Mouse (Mus musculus) layer of hippocampus, postnatal 10 days (tissue): ENCODE results near the gene Gm16253. TPM values are rescaled to one million over a fixed set of nuclear protein-coding genes. Genes with fewer than 3 reads are reported as not detected.

Experiments used
- DNase-seq, 2 experiments: peaks; one replicate each; pipeline ENCODE4 v3.0.0; 2021; ENCODE audit warnings: low spot score in 2 of 2
- total RNA-seq, 2 experiments: library from RNA; stranded (reverse); gene quantifications; 2 replicates each; pipeline ENCODE4 v1.2.3; 2021

Gene Gm16253
- total RNA-seq, 2 experiments from 2014 or later: not detected

DNA sequence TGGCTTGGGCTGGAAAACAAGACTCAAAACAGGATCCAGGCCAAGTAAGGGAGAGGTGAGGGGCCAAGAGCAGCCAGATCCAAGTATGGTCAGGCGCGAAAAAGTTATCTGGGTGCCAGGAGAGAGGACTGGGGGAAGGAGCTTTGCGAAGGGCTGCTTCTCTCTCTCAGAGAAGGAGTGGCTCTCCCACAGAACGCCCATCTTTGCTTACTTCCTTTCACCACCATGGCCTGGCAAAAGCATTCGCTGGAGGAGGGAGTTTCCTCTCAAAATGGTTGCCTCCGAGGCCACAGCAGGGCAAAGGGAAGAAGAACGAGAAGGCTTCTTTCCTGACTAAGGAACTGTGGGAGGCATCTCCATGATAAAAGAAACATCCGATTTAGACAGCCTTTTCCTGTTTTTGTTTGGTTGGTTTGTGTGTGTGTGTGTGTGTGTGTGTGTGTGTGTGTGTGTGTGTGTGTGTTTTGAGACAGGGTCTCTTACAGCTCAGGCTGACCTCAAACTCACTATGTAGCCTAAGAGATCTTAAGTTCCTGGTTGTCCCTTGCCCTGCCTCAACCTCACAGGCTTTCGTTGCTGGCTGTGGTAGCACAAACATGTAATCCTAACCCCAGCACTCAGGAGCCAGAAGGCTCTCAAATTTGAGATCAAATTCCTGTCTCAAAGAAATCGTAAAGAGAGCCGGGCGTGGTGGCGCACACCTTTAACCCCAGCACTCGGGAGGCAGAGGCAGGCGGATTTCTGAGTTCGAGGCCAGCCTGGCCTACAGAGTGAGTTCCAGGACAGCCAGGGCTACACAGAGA is 4.7 kb upstream of the Gm16253 start:
- DNase-seq: no peak

DNA sequence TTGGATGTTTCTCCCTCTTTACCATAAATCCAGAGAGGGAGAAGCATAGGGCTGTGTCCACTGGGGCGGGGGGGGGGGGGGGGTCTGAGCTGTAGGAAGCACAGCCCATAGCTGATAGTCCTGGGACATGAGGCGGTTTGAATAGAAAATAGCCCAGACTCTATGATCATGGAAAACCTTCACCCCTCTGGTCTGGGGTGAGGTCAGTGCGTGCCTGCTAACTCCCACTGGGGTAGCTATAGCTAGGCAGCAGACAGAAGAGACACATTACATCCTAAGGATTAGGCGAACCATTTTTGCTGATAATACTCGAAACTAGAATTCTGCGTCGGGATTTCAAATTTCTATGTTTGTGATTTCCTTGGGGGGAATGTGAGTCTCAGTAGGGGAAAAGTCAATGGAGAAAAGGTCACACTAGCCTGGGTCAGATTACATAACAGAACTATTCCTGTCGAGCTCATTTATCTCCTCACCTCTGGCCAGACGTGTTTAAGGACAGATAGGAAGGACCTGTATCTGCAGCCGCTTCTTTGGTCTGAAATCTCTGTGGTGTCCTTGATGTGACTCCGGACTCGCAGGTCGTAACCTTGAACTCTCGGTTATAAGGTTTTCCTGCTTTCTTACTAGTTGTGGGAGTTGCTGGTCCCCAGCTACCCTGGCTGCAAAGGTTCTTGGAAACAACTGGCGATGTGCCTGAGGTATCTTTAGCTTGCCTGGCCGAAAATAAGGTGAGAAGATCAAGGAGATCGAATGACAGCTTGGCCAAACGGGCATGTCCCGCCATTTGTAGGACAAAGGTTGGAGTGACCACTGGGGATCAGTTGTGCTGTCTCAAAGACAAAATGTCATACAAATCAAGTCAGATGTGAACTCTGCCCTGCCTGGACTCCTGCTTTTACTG is 2.9 kb upstream of the Gm16253 start:
- no peak for DNase-seq

DNA sequence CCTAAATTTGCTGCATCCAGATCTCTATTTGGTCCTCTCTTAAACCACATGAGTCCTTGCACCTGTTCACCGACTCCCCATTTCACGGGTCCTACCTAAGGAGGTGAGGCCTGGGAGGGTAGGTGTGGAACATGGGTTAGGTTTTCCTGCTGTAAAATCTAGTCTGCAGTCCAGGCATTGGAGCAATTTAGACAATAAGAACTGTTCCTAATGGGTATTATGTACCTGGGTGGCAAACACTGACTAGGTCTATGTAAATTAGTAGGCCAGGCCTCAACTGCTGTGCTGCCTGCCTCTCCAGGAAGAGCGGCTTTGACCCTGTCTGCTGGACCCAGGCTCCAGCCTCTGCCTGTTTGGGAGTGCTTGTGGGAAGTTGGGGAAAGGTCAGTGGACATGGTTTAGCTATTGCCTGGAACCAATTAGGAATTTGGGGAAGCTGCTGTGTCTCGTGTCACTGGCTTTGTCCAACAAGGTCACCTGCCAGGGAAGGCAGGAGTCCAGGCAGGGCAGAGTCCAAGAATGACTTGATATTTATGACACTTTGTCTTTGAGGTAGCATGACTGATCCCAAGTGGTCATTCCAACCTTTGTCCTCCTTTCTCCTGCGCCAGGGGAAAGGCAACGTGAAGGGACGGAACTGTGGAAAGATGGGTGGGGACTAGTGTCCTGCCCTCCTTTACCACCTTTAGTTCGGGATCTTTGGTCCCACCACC is 1.4 kb upstream of the Gm16253 start:
- DNase-seq: no peak

DNA sequence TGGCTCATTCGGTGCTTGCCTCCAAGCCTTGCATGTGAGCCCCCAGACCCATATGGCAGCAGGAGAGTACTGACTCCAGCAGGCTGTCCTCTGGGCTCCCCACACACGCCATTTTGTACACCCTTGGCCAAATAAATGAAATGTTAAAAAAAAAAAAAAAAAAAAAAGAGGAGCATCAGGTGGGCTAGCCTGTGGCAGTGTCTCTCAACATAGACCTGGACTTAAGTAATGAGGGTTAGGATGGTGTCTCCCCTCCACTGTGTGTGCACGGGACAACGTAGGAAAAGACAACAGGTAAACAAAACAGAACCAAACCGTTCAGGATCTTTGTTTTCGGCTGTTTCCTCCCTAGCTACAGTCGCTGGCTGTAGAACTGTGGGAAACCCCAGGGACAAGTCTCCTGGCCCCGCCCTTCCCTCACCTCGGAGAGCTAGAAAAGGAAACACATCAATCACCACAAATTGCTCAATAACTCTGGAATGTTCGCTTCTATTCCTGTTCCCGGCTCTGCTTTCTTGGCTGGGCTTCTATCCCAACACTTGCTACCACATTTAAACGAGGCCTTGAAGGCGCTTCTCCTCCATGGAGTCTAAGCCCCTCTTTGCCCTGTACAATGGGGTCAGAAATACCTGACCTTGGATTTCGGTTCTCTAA is 652 bp upstream of the Gm16253 start:
- DNase-seq: no peak

DNA sequence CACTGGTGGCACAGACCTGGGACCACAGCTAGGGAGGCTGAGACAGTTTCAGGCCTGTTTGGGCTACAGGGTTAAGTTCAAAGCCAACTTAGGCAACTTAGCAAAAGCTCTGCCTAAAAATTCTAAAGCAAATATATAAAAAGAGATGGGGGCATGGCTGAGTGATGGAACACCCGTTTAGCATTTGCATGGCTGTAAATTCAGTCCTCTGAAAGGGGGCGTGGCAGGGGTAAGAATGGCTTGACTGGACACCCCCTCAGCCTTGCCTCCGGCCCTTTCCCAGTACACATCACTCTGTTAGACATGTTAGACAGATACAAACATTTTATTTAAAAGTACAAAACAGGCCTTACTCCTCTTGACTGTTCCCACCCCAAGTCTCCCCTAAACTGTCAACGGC is 782 bp downstream of the Gm16253 start:
- DNase-seq: no peak

DNA sequence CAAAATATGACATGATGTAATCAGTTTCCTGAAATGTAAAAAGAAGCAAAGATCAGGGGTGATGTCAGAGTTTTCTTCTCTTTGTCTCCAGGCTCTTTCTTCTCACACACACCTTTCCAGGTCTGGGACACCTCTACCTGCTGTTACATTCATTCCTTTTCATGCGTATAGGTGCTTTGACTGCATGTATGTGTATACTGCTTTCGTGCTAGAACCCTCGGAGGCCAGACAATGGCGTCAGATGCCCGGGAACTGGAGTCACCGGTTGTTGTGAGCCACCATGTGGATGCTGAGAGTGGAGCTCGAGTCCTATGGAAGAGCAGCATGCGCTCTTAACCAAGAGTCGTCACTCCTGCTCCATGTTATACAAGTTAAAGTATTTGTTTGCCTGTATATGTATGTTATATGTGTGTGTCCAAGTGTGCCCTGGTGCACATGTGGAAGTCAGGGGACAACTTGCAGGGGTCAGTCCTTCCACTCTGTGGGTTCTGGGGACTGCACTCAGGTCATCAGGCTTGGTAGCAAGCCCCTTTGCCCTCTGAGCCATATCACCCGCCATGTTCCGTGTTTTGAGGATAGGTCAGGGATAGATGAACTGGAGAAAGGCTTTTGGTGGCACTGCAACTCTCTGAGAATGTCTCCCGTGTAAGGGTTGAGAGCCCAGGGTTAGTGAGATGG is 1.9 kb downstream of the Gm16253 start:
- no peak for DNase-seq

DNA sequence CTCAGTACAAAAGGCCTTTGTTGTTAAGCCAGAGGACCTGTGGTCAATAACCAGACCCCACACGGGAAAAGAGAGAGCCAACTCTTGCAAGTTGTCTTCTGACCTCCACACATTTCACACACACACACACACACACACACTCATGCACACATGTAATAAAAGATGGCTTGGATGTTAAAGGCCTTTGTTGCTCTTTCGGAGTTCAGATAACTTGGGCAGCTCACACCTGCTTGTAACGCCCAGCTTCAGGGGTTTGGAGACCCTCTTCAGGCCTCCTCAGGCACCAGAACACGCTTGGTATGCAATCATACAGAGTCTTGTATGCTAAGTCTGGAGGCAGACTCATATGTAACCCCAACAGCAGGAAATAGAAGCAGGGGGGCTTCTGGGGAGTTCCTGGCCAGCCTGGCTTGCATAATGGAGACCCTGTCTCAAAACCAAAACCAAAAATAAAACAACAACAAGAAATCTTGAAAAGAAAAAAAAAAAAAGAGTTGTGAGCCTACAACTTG is 2.5 kb downstream of the Gm16253 start:
- no peak for DNase-seq

DNA sequence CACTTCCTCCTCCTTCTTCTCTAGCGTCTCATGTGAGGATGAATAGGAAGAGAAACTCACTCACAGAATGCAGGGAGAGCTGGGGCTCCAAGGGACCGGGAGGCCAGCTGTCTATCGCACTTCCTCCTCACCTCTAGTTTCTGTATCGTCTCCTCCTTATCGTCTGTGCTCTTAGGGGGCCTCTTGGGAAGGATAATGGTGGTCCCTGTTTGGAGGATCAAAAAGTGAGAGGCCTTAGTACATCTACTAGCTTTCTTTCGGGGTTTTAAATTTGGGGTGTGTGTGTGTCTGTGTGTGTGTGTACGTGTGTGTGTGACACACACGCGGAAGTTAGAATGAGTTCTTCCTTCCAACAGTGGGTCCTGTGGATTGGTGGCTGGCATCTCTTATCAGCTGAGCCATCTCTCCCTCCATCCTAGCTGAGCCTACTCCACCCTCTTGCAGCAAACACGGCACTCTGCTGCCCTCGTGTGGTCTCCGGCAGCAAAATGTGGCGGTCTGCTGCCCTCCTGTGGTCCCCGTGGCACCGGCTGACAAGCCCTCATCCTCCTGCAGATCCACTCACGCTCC is 3.2 kb downstream of the Gm16253 start:
- peak; percentile 96 for DNase-seq

DNA sequence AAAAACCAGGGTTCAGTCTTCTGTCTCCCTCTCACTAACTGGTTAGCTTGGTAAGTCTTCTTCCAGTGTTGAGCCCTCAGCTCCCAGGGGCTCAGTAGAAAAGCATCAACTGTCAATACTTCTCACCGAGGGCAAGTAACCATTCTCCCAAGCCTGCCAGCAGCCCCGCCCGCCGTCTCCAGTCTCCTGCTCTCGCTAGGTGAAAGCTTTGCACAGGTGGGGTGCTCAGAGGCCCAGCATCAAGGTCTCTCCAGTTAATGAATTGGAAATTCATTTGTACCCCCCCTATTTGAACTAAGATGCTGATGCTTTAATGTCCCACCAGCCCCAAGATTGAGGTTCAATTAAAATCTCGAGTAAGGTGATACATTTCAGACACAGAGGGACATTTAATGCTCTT is 4.4 kb downstream of the Gm16253 start:
- no peak for DNase-seq

DNA sequence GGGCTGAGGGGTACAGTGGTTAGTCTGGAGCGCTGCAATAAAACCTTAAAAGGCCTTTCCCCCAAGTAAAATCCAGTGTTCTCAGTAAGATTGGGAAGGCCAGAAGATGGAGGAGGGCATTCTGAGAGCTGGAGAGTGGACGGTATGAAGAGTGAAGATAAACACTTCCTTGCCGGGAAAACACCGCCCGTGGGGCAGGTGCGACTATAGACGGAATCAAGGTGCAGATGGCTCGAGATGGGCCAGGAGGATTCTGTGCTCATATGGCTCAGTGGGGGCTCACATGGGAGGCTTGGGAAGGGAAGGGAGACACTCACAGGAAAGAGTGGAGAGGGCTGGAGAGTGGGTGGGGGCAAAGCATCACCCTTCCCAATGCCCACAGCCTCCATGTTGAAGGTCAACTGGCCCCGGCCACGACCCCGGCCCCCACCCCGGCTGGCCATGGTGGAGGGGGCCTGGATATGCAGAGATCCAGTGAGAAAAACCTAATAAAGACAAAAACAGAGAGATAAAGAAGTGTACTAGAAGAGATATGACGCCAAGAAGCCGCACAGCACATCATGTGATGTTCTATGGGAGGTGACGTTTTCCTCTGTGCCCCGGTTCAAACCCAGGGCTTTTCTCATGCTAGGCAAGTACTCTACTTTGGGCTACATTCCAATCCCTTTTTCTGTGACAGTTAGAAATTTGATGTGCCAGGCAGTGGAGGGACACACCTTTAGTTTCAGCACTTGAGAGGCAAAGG is 5.2 kb downstream of the Gm16253 start:
- no peak for DNase-seq

DNA sequence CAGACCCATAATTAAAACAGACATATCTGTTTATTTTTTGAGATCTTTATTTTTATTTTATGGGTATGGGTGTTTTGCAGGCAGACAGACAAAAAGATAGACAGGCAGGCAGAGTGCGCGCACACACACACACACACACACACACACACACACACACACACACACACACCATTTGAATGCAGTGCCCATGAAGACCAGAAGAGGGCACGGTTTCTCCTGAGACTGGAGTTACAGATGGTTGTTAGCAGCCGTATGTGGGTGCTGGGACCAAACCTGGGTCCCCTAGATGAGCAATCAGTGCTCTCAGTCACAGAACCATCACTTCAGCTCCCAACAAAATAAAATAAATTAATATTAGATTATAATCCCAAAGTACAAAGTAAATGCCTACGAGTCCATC is 6.6 kb downstream of the Gm16253 start:
- no peak for DNase-seq

DNA sequence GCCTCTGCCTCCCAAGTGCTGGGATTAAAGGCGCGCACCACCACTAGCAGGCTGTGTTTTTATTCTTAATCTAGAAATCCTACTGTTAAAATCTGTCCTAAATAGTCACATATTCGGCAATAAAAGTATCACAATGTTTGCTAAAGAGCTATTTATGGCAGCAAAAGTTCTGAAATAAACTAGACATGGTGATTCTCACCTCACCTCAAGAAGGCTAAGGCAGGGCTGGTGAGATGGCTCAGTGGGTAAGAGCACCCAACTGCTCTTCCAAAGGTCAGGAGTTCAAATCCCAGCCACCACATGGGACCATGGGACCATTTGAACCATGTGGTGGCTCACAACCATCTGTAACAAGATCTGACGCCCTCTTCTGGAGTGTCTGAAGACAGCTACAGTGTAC is 13.9 kb downstream of the Gm16253 start:
- DNase-seq: no peak

DNA sequence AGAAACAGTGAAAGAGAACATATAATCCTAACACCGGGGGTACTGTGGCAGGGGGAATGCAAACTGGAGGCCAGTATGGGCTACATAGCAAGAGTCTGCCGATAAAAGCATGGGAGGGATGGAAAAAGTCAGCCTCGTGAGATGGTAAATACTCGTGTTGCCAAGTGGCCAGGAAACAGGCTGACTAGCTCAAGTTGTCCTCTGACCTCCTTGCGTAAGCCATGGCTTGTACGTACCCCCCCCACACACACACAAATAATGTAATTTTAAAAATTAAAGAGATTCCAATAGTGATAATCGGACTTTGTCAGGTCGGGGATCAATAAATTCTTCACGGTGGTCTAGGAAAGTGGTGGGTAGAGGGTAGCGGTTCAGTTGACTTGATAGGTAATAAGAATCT is 16.6 kb downstream of the Gm16253 start:
- DNase-seq: no peak

DNA sequence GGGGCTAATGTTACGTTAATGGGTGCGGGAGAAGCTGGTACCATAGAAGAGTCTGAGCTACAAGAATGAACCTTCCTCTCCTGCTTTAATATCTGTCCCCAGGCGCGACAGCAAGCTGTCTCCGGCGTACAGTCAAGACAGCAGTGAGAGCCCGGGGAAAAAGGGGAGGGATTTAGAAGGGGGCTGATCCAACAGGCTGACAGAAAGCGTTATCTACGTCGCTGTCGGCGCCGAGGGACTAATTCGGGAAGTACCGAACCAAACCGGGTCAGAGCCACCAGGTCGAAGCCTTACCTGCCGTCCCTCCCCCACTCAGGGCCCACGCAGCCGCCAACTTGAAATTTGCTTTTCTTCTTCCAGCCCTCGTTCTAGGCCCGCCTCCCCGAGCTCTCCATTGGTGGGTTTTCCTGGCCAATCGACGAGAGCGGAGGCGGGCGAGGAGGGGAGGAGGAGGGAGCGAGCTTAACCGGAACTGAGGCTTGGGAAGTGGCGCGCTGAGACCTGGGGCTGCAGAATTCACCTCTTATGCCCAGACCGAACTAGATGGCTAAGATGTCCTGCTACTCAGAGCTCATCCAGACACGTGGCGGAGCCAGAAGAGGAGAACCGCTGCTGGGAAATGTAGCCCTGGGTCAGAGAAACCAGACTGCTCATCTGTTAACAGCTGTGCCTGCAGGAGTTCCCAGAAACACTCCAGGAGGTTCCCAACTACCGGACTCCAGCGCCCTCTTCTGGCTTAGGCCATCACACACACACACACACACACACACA is 17.2 kb downstream of the Gm16253 start, which contains the start of gene Polr3gl:
Gene Polr3gl, minus strand, starts transcription at position 392 of the 771 bp plus-strand sequence.
- DNase-seq: peak; percentile 93 to 95

DNA sequence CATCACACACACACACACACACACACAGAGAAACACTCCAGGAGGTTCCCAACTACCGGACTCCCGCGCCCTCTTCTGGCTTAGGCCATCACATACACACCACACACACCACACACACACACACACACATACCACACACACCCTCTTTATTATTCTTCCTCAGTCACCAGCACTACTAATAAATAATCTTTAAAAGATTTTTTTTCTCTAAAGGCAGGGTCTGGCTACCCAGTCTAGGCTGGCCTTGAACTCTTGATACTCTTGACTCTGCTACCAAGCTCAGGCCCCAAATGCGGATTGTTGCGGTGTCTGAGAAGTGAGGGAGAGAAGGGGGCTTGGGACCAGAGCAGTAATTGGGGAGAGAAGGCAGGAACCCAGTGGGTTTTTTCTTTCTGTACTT is 18.1 kb downstream of the Gm16253 start:
- DNase-seq: no peak

DNA sequence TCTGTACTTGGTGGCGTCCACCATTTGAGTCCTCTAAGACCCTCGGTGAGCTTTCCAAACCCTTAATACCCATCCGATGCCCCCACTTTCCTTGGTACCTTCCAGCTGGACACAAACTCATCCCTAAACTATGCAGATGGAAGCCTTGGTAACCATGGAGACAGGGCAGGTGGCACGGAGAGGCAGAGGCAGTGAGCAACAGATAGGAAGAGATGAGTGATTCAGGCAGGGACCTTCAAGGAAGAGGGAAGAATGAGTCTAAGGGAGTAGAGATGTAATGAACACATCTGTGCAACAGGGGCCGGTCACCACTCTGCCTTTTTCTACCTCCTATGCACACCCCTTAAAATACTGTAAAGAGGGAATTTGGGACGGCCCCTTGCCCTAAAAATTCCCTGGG is 18.9 kb downstream of the Gm16253 start:
- DNase-seq: no peak

DNA sequence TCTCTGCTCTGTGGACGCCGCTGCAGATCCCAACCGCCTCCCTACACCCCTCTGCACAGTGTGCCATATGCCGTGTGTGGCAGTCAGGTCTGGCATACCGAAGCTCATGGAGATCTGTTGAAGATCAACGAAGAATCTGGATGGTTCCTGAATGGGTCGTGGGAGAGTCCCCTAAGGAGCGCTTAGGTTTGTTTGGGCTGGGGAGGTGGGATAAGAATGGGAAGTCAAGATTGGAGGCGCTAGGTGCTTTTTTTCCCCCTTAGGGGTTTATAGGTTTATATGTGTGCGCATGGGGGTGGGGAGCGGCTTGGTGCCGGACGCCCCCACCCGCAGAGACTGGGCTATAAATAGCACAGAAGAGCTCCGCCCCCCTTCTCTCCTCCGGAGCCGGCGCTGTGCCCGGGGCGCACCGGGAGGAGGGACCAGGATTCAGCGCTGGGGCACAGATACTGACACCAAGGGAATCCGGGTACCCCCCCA is 19.5 kb downstream of the Gm16253 start, which contains the start of gene Ankrd34a:
Gene Ankrd34a, plus strand, starts transcription at position 409 of the 480 bp plus-strand sequence.
- peak; percentile 71 to 79 for DNase-seq

DNA sequence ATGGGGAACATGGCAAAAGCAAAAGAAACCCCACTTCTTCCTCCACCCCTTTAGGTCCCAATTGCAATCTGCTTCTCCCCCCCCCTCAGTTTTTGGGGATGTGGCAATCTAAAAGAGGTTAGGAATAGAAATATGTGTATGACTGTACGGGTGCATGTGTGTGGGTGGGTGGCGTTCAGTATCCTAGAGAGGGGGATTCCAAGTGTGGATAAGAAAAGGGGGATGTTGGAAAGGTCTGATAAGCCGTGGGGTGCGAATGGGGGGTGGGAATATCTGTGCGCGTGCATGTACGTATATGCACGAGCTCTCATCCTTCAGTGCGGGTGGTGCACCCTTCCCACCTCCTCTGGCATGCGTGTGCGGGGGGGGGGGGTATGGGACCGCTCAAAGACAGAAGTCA is 20.1 kb downstream of the Gm16253 start:
- peak in 1 of 2 experiments; percentile 46 for DNase-seq
